In the genomic region with DNA sequence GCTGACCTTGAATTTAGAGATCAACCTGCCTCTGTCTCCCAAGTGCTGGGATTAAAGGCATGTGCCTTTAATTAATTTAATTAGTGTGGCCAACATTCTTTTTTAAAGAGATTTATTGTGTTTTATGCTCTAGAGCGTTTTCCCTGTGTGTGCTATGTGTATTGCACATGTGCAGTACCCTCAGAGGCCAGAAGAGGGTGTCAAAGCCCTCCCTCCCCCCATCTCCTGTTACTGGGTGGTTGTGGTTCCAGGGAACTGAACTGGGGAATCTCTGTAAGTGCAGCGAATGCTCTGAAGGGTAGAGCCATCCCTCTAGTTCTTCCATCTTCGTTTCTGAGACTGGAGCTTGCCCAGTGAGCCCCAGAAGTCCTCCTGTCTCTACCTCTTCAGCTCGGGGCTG, we compare ENCODE assay signal across 8 mouse cellular contexts. TPM values are rescaled to one million over a fixed set of nuclear protein-coding genes. Genes with fewer than 3 reads are reported as not detected.
DNase-seq lines count a peak whose midpoint lies in the region; ATAC-seq and TF ChIP-seq lines count a peak whose summit lies in the region.

No protein-coding gene starts in this region.

- H3K4me1 ChIP-seq in forebrain, postnatal 0 days (ENCODE audit: insufficient read depth): no peaks in the 10 kb centered on the region
- H3K4me1 ChIP-seq in forebrain, embryonic 13.5 days: no peaks in the 10 kb centered on the region

- no peak for ATAC-seq in forebrain, postnatal 0 days
- ATAC-seq in forebrain, embryonic 13.5 days: no peak
- no peak for ATAC-seq in erythroid progenitor cell, adult 5-6 weeks (replicated peaks; ENCODE audit: low FRiP score, poor library complexity, severe bottlenecking)

- no peaks in the 10 kb centered on the region for H3K36me3 ChIP-seq in forebrain, postnatal 0 days (ENCODE audit: insufficient read depth)
- H3K36me3 ChIP-seq in forebrain, embryonic 13.5 days (ENCODE audit: poor library complexity, severe bottlenecking): no peaks in the 10 kb centered on the region

- TF ChIP-seq CTCF in forebrain, postnatal 0 days (IDR thresholded peaks at IDR 0.05; ENCODE audit: low read depth): peak; percentile 66

- WGBS in forebrain, postnatal 0 days: 33% methylated on average over 4 of the region's 4 CpGs
- WGBS in forebrain, embryonic 13.5 days: 34% methylated on average over 4 of the region's 4 CpGs

- H3K27me3 ChIP-seq in forebrain, postnatal 0 days (ENCODE audit: insufficient read depth, low read length): no peaks in the 10 kb centered on the region
- no peaks in the 10 kb centered on the region; the same call in 1 of the 2 replicates for H3K27me3 ChIP-seq in forebrain, embryonic 13.5 days

- H3K4me3 ChIP-seq in forebrain, postnatal 0 days (ENCODE audit: low read depth, low read length): no peak overlapping the region
- no peak overlapping the region for H3K4me3 ChIP-seq in forebrain, embryonic 13.5 days

- peak; percentile 17 for DNase-seq in forebrain, postnatal 0 days
- DNase-seq in ovary, postnatal 14 days (ENCODE audit: low spot score): peak; percentile 7
- no peak for DNase-seq in ovary, postnatal 36 days (ENCODE audit: low spot score)
- peak; percentile 8 for DNase-seq in c-Kit-positive CD71-positive TER-119-positive erythroid progenitor cells, embryonic 14.5 days (ENCODE audit: low spot score)
- peak; percentile 50 for DNase-seq in lung, postnatal 36 days
- DNase-seq in left cerebral cortex, adult 18-20 months (ENCODE audit: low spot score in 2 of 2): no peak

- no peak overlapping the region for H3K4me2 ChIP-seq in forebrain, postnatal 0 days (ENCODE audit: low read depth)
- no peak overlapping the region for H3K4me2 ChIP-seq in forebrain, embryonic 13.5 days

- H3K9me3 ChIP-seq in forebrain, postnatal 0 days (ENCODE audit: low read length): no peaks in the 10 kb centered on the region
- H3K9me3 ChIP-seq in forebrain, embryonic 13.5 days (replicated peaks): no peaks in the 10 kb centered on the region

- H3K27ac ChIP-seq in forebrain, postnatal 0 days (ENCODE audit: low read depth, low read length): no peak overlapping the region
- no peak overlapping the region for H3K27ac ChIP-seq in forebrain, embryonic 13.5 days

- no peak overlapping the region for H3K9ac ChIP-seq in forebrain, postnatal 0 days
- H3K9ac ChIP-seq in forebrain, embryonic 13.5 days: no peak overlapping the region

RNA-seq across cellular contexts. Expression of a gene that starts 2.1 kb away (rescaled TPM):
- 0.38 and 0.85 TPM in 2 replicates for total RNA-seq in forebrain, postnatal 0 days (2014; rRNA removed)
- 0.44 and 0.50 TPM in 2 replicates for polyA plus RNA-seq in forebrain, postnatal 0 days (2015; fragmentation: Nextera tagmentation; extraction: Ambion mirVana)
- polyA plus RNA-seq in forebrain, embryonic 13.5 days (2015; fragmentation: Nextera tagmentation; extraction: Ambion mirVana): 0.08 TPM in 1 of 2 replicates, not detected in the other
- total RNA-seq in left cerebral cortex, adult 18-20 months (2021): under 1 TPM; 0.61 to 1.00 TPM
- total RNA-seq in erythroid progenitor cell, adult 5-6 weeks (2015; ENCODE audit: low replicate concordance): not detected in 2 replicates
- total RNA-seq in erythroid progenitor cell, adult 5-6 weeks (2017; ENCODE audit: low replicate concordance): not detected in 2 replicates

Comparison
In these comparisons a context has a peak if more than half of its experiments do, and no peak if none do; other contexts are left out.
1. DNase-seq: peak in forebrain, postnatal 0 days (single experiment), ovary, postnatal 14 days (single experiment), c-Kit-positive CD71-positive TER-119-positive erythroid progenitor cells, embryonic 14.5 days (single experiment) and lung, postnatal 36 days (single experiment); none in ovary, postnatal 36 days (single experiment) and left cerebral cortex, adult 18-20 months (0 of 2).